Mouse (Mus musculus): ENCODE measurements at regions not wholly inside any gene's neighbourhood (a gene's known extent, or its start where the extent isn't known, plus 50 kb on each side); places are given as distances from the start of the nearest gene placed in this dataset.

DNA sequence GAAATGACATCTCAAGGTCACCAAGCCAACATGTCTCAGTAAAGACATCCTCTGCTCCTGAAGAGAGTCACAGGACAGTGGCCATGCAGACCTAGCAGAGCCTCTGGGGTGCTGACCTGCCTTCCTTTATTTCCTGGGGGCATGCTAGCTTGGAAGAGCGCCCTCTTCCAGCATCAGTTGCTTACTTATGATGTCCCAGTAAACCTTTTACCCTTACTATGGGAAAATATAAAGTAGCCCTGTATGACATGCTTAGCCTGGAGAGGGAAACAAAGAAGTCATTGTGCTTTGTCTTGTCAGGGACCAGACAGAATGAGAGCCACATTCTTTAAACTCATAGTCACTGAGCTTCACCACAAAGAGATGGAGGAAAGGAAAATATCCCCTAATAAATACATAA lies 82.9 kb downstream of the Postn start:
- no peak for DNase-seq (ENCODE audit: low read depth, low spot score)

- DNase-seq (ENCODE audit: low read depth, low spot score), result no peak
Measured at GRCm38 (mm10) chr3:54446889-54447288, 86.0 kb downstream of the Postn start.

DNA sequence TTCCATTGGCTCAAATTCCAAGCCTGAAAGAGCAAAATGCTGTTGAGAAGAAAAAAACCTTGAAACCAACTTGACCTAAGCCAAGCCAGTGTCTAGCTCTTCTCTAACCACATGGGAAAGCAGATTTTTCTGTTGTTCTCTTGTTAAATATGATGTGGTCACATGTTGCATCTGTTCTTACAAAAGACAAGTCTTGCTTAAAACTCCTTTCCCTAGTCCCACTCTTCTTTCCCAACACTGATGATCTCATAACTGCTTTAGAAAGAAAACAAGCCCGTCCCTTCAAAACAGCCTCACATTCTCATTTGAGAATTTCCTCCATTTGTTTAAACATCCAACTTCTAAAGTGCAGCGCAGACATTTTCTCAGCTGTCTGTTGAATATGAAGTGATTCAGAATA lies 96.5 kb downstream of the Postn start:
- no peak for DNase-seq (ENCODE audit: low read depth, low spot score)

DNA sequence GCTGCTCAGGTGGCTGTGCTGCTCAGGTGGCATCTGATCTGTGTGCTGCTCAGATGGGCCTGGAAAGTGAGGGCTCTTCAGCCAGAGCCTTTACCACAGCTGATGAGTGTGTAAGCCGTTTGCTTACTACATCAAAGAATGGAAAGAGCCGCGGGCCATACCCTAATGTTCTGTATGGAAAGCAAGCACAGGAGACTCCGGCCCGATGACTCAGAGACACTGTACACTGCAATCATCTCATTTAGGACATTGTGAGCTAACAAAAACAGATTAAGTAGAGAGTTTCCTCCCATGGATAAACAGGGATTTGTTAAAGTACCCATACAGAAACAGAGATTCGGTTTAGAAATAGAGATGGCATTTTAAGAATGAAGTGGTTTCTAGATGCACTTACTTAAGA lies 100.5 kb downstream of the Postn start:
- DNase-seq (ENCODE audit: low read depth, low spot score), result no peak

DNA sequence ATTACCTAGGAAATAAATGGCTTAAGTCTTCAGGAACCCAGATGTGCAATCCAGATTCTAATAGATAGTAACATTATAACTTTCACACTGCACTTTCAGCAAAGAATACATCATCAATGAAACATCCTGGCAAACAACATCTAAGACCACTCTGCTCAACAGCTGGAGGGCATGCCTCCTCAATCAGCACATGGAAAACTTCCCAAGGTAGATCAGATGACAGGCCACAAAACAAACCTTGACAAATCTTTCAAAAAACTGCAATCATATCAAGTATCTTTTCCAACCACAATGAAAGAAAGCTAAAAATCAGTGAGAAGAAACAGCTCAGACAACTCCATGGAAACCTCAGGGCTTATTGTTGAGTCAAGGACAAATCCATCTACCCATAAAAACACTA lies 105.2 kb downstream of the Postn start:
- no peak for DNase-seq (ENCODE audit: low read depth, low spot score)

DNA sequence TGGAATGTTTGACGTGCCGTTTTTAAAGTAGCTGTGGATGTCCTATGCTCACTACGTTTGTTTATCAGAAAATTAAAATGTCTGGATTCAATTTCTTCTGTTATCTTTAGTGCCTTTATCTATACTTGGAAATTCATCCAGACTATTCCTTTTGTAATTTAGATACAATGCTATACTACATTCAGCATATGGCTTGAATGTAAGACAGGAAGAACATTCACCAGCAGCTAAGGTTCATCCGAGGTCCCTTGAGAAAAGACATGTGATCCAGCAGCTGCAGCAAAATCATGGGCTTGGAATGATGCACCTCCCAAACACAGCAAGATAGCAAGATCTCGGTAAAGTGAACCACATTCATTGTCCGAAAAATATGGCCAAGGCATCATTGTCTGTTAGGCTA lies 113.3 kb downstream of the Postn start:
- DNase-seq (ENCODE audit: low read depth, low spot score), result no peak

GRCm38 (mm10) chr3:54475879-54476278 lies 115.0 kb downstream of the Postn start:
- DNase-seq (ENCODE audit: low read depth, low spot score), result no peak

GRCm38 (mm10) chr3:54477986-54478385 lies 117.1 kb downstream of the Postn start:
- no peak for DNase-seq (ENCODE audit: low read depth, low spot score)

- no peak for DNase-seq (ENCODE audit: low read depth, low spot score)
Measured at GRCm38 (mm10) chr3:54480251-54480650, 119.3 kb downstream of the Postn start.

GRCm38 (mm10) chr3:54487346-54487745 lies 126.4 kb downstream of the Postn start:
- DNase-seq (ENCODE audit: low read depth, low spot score), result no peak

DNA sequence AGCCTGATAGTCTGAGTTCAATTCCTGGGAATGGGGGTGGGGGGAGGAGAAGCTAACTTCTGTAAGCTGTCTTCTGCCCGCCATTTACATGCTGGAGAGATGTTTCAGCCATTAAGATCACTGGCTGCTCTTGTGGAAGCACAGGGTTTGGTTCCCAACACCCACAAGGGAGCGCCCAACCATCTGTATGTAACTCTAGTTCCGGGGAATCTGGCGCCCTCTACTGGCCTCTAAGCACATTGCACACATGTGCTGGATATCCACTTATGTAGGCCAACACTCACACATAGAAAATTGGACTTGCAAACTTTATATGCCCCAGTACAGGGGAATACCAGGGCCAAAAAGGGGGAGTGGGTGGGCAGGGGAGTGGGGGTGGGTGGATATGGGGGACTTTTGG lies 126.9 kb downstream of the Postn start:
- DNase-seq (ENCODE audit: low read depth, low spot score), result peak; percentile 4

DNA sequence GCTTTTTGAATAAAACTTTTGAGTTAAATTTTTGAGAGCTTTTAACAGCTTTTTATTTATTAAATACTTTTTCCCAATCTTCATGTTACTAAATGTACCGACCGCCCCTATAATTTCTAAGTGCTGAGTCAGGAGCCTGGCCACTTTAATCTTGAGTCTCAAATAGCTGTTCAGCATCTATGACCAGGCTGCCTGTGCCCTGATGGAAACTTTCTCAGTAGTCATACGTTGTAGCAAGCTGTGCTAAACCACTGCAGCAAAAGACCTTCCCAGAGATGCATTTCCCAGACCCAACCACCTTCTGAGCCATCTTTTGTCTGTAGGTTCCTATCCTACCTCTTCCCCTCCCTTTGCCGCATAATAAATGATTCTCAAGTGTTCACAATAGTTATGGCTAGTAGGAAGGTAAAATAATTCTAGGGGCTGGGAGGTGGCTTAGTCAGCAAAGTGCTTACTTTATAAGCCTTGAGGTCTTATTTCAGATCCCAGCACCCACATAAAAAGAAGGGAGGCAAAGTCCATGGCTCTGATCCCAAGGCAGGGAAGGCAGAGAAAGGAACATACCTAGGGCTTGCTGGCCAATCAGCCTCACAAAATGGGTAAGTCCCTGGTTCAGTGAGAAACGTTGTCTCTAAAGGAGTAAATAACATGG lies 129.5 kb downstream of the Postn start:
- no peak for DNase-seq (ENCODE audit: low read depth, low spot score)

- no peak for DNase-seq (ENCODE audit: low read depth, low spot score)
Measured at GRCm38 (mm10) chr3:54493567-54493966, 132.7 kb downstream of the Postn start.

DNA sequence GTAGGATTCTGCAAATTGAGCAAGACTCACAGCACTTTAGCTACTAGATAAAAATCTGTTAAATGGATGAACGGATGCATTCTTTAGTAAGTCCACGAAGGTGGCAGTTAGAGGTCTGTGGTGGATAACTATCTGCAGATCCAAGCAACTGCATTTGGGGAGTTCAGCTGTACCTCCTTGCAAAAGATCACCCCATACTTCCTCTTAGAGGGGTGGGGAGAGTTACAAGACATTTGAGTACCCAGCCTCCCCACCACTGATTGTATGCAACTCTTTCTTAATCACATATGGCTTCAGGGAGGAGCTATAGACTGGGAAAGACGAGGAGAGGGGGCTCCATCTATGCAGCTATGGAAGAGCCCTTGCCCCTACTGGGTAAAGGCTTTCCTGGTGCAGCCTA lies 144.1 kb downstream of the Postn start:
- no peak for DNase-seq (ENCODE audit: low read depth, low spot score)

DNA sequence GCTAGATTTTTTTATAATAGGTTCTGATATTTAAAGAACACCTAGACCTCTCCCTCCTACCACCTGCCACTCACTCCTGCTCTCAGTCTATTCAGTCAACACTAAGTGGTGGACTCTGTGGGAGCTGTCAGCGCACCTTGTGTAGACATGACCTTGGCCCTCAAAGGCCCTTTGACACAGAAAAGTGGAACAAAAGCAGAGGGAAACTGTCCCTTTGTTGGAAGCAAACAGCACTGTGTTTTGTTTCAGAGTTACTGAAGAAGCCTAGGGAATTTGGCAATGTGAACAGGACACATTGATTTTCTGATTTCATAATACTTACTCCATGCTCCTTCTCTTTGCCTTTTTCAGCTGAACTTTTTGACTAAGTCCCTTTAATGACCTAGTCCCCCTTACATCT lies 146.7 kb downstream of the Postn start:
- DNase-seq (ENCODE audit: low read depth, low spot score), result no peak

- no peak for DNase-seq (ENCODE audit: low read depth, low spot score)
Measured at GRCm38 (mm10) chr3:54508906-54509305, 148.0 kb downstream of the Postn start.

DNA sequence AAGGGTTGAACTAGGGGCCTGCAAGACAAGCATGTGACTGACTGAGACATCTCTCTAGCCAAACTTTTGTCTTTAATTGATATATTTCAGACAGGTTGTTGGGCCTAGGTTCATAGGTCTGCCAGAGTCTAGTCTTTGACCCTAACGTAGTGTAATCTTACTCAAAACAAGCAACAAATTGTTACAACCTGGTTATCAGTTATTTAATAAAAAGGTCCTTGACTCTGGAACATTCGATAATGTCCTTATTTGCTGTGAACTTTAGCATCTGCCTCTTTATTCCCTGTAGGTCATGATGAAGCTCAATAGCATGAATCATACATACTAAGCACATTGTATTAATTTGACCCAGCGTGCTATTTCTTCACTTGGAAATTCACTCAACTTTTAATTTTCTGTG lies 156.3 kb downstream of the Postn start:
- DNase-seq (ENCODE audit: low read depth, low spot score), result no peak

GRCm38 (mm10) chr3:54522716-54523115 lies 161.8 kb downstream of the Postn start:
- DNase-seq (ENCODE audit: low read depth, low spot score), result no peak

DNA sequence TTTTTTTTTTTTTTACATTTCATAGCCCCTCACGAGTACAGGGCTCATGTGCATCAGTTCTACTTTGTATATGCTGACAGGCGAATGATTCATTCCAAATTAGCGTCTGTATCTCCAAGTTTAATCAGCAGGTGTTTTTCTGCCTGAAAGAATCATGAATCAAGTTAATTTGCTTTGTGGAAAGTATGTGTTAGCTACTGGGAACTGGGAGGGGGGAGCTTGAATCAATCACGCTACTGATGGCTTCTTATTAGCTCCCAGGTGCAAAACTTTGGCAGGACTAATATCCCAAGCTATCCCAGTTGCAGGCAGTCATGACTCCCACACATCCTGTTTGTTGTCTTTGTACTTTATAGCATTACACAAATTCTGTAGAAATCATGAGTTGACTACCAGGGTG lies 165.7 kb downstream of the Postn start:
- DNase-seq (ENCODE audit: low read depth, low spot score), result no peak

- no peak for DNase-seq (ENCODE audit: low read depth, low spot score)
Measured at GRCm38 (mm10) chr3:54528292-54528691, 164.3 kb upstream of the Supt20 start.

DNA sequence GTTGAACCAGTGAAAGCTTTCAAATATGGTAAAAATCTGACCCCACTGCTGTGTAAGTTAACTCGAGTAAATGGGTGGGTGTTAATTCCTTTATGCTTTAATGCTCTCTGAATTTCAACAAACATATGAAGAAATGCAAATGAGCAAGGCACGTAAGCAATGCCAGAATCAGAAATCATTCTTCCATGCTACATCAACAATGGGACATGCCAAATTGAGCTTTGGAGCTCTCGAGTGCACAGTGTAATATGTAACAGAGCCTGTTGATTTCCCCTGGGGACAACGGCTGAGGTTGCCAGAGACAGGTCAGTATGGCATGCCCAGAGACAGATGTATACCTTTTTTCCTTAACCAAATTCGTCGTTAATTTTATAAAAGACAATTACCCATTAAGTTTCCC lies 162.4 kb upstream of the Supt20 start:
- no peak for DNase-seq (ENCODE audit: low read depth, low spot score)

DNA sequence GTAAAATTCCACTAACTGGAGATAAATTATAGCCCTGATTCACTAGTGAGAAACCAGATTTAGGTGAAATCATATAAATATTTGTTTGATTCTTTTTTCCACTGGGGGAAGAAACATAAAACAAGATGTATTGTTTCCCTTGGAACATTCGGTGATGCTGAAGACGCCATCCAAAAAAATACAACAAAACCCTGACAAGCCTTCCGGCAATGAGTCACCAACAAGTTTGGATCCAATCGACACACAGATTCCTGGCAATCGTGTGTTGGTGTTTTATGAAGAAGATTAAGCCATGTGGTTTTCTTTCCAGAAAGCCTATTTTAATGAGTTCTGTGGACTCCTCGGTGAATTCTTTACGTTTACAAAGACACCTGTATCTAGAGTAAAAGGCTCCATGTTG lies 157.2 kb upstream of the Supt20 start:
- no peak for DNase-seq (ENCODE audit: low read depth, low spot score)

GRCm38 (mm10) chr3:54538055-54538454 lies 154.6 kb upstream of the Supt20 start:
- no peak for DNase-seq (ENCODE audit: low read depth, low spot score)

GRCm38 (mm10) chr3:54540540-54541080 lies 152.0 kb upstream of the Supt20 start:
- no peak for DNase-seq (ENCODE audit: low read depth, low spot score)
